Mouse (Mus musculus) brown adipose tissue, adult 24 weeks (tissue): ENCODE measurements around the gene Wdr81. TPM values are rescaled to one million over a fixed set of nuclear protein-coding genes. Genes with fewer than 3 reads are reported as not detected.

ENCODE experiments used
- H3K27ac ChIP-seq: fragments of 200-500 bp; replicated peaks from 2 replicates; pipeline ENCODE4 v1.5.1; 2012; ENCODE audit warnings: low read depth, mild to moderate bottlenecking, low read length
- H3K4me1 ChIP-seq: fragments of 200-500 bp; 2 replicates; pipeline ENCODE4 v1.6.1; 2012; ENCODE audit warnings: low read length, mixed read lengths; ENCODE audit not compliant: control insufficient read depth, insufficient read depth, insufficient read length
- H3K4me3 ChIP-seq: fragments of 200-500 bp; 2 replicates; pipeline ENCODE4 v1.5.1; 2012; ENCODE audit warnings: low read depth, mild to moderate bottlenecking, low read length, moderate library complexity; ENCODE audit not compliant: insufficient read depth
- polyA plus RNA-seq: library from polyadenylated mRNA; stranded (reverse); fragments of >200 nt; gene quantifications from 2 replicates; pipeline ENCODE4 v1.2.4, GENCODE M21; 2012; ENCODE audit not compliant: missing spikeins, insufficient read depth, insufficient read length

Wdr81 gene
- 5.5 and 7.2 TPM in 2 replicates for polyA plus RNA-seq

- Histone ChIP-seq H3K4me3 (peak within 1 kb of the TSS; percentile 77), H3K27ac (peak within 1 kb of the TSS; percentile 70), H3K4me1 (peaks cover 19% of the 10 kb centered on the region)
Measured at GRCm38 (mm10) chr11:75453991-75454930, at the start of gene Wdr81. Wdr81 (minus strand) TSS chr11:75454717.

DNA sequence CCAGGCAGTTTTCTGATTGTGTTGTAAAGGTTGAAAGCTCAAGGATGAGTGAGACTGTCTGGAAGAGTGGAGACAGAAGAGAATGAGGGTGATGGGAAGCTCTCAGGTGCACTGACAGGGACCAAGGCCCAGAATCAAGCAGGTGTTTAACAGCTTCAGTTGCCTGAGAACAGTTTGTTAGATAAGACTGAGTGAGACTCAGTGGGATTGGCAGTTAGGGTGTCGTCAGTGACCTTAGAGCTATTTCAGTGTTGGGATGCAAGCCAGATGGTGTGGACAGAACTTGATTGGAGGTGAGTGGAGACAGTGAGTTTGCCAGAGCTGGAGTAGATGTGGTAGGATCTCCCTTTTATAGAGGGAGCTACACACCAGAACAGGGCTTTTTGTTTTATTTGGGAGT lies 43.6 kb upstream of the Wdr81 start:
- H3K4me1 ChIP-seq, result no peaks in the 10 kb centered on the region
- H3K4me3 ChIP-seq, result no peak overlapping the region
- H3K27ac ChIP-seq, result no peak overlapping the region

DNA sequence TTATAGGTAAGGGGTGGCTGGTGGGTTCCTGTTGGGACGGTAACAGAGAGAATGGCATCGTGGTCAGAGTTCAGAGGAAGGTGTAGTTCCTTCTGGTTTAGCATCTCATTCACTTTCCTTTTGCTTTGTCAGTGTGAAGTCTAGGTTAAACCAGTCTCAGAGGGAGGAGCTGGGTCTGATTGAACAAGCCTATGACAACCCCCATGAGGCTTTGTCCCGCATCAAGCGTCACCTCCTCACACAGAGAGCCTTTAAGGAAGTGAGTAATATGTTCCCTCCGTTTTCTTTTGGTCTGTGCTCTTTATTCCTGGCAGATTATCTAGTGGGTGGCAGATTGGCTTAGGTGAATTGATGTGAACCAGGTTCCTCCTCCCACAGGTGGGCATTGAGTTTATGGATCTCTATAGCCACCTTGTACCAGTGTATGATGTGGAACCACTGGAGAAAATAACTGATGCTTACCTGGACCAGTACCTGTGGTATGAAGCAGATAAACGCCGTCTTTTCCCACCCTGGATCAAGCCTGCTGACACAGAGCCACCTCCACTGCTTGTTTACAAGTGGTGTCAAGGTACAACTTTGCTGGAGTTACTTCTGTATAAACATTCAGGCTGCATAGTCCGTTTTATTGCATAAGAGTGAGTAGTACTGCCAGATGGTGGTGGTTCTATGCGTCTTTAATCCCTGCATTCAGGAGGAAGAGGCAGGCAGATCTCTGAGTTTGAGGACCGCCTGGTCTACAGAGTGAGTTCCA lies 40.0 kb upstream of the Wdr81 start:
- no peak overlapping the region for H3K4me3 ChIP-seq
- H3K27ac ChIP-seq, result no peak overlapping the region
- H3K4me1 ChIP-seq, result no peaks in the 10 kb centered on the region

DNA sequence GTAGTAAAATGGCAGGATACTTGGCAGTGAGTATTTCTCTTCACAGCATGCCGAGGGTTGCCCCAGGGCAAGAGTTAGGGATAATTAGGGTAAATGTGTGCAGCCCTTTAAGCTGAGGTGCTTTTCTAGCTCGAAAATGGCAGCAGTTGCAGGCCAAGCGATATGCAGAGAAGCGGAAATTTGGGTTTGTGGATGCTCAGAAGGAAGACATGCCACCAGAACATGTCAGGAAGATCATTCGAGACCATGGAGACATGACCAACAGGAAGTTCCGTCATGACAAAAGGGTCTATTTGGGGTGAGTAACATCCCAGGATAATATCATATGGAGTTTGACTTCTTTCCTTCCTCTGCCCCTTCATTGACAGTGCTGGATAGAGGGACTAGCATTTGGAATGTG lies 33.0 kb upstream of the Wdr81 start:
- Histone ChIP-seq H3K27ac (0 out of 2 replicates have a peak overlapping the region, but pooled peaks have one; percentile 0), H3K4me1 (peaks cover 6% of the 10 kb centered on the region; the same call in 1 of the 2 replicates), H3K4me3 (peak overlapping the region; percentile 93)

GRCm38 (mm10) chr11:75486601-75487285 lies 32.2 kb upstream of the Wdr81 start, which contains the start of gene Prpf8:
Prpf8 (plus strand) TSS chr11:75486816.
- H3K4me3 ChIP-seq, result peak within 1 kb of the TSS; percentile 93
- H3K4me1 ChIP-seq, result peaks cover 6% of the 10 kb centered on the region; the same call in 1 of the 2 replicates
- H3K27ac ChIP-seq, result peak within 1 kb of the TSS; percentile 76

GRCm38 (mm10) chr11:75486192-75486591 lies 31.7 kb upstream of the Wdr81 start:
- no peak overlapping the region for H3K4me3 ChIP-seq
- H3K4me1 ChIP-seq, result peaks cover 6% of the 10 kb centered on the region; the same call in 1 of the 2 replicates
- no peak overlapping the region for H3K27ac ChIP-seq

DNA sequence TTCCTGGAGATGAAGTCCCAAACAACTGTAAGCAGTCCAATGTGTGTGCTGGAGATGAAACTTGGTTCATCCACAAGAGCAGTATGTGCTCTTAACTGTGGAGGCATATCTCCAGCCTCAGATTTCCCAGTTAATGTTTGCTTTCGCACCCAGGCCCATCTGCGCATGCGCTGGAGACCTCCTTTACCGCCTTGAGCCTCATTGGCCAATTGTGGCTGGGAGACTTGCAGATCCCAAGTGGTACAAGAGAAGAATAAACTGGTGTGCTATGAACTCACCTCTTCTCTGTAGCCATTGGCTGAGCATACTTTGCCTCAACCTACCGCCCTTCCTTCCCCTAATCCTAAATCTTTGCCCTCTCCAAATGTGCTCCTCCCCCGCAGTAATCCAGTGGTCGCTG lies 18.9 kb upstream of the Wdr81 start:
- Histone ChIP-seq H3K4me1 (no peaks in the 10 kb centered on the region), H3K27ac (no peak overlapping the region), H3K4me3 (no peak overlapping the region)

- Histone ChIP-seq H3K27ac (no peak overlapping the region), H3K4me3 (no peak overlapping the region), H3K4me1 (0 out of 2 replicates have a peak, but pooled peaks cover 2% of the 10 kb centered on the region)
Measured at GRCm38 (mm10) chr11:75472469-75473081, 18.1 kb upstream of the Wdr81 start.

DNA sequence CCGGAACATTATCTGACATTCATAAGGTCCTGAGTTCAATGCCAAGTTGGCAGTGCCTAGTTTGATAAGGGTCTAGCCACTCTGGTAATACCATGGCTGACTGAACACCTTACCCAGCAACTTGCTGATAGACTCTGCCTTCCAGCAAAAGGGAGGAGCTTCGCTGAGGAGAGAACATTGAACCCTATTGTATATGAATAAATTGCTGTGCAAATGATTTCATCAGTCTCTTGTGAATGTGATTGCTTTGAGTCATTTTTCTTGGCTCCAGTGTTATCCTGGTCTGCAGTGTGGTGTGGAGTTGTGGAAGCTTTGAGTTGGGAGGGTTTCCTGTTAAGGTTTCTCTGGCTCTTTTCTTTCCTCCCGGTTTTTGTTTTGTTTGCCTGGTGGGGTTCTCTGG lies 16.2 kb upstream of the Wdr81 start:
- no peak overlapping the region for H3K27ac ChIP-seq
- 0 out of 2 replicates have a peak, but pooled peaks cover 4% of the 10 kb centered on the region for H3K4me1 ChIP-seq
- H3K4me3 ChIP-seq, result no peak overlapping the region

DNA sequence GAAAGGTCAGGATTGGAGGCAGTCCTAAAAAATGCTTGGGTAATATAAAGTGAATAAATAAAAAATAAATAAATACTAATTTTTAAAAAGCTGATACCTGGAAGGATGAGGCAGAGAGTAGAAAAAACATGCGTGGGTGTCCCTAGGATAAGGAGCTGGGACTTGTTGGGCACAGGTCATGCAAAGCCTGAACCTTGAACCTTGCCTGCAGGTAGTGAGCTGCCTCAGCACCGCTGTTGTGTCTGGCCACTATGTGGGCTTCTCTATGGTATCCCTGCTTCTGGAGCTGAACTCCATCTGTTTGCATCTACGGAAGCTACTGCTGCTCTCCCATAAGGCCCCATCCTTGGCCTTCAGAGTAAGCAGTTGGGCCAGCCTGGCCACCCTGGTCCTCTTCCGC lies 14.7 kb upstream of the Wdr81 start:
- H3K4me3 ChIP-seq, result no peak overlapping the region
- H3K4me1 ChIP-seq, result 0 out of 2 replicates have a peak, but pooled peaks cover 4% of the 10 kb centered on the region
- no peak overlapping the region for H3K27ac ChIP-seq

DNA sequence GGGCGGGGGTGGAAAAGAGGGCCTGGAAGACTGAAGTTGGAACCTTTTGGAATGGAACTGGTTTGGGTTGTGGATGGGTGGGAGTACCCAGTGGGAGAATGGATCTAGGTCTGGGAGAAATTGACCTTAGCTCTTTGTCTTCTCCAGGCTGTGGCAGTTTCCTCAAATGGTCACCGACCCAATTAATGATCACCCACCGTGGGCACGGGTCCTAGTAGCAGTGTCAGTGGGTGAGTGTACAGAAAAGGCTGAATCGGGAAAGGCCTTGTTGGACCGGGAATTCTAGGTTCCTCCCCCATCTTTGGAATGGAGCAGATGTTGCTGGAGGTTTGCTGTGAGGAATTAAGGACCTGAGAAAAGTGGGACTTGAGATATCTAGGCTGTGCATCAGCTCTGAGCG lies 13.9 kb upstream of the Wdr81 start:
- H3K4me3 ChIP-seq, result peak overlapping the region; percentile 48
- H3K4me1 ChIP-seq, result 0 out of 2 replicates have a peak, but pooled peaks cover 4% of the 10 kb centered on the region
- no peak overlapping the region for H3K27ac ChIP-seq

- Histone ChIP-seq H3K4me3 (peak overlapping the region; percentile 48), H3K4me1 (0 out of 2 replicates have a peak, but pooled peaks cover 4% of the 10 kb centered on the region), H3K27ac (no peak overlapping the region)
Measured at GRCm38 (mm10) chr11:75467512-75468215, 13.1 kb upstream of the Wdr81 start.

- Histone ChIP-seq H3K27ac (no peak overlapping the region), H3K4me3 (no peak overlapping the region), H3K4me1 (0 out of 2 replicates have a peak, but pooled peaks cover 4% of the 10 kb centered on the region)
Measured at GRCm38 (mm10) chr11:75466731-75467505, 12.4 kb upstream of the Wdr81 start.
